ENCODE assay signal across 11 mouse cellular contexts in the genomic region with DNA sequence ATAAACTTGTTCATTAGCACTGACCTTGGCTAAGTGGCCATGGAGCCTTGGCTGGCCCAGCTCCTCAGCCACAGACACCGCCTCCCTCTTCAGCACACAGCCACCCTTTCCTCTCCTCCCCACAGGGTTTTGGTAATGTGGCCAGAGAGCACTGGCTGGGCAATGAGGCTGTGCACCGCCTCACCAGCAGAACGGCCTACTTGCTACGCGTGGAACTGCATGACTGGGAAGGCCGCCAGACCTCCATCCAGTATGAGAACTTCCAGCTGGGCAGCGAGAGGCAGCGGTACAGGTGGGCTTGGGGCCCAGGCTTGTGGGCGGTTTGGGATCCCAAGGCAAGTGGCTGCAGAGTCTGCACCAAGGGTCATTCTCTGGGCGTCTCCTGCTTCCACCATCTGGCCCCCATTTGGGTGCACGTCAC. TPM values are rescaled to one million over a fixed set of nuclear protein-coding genes. Genes with fewer than 3 reads are reported as not detected.
DNase-seq lines count a peak whose midpoint lies in the region; ATAC-seq and TF ChIP-seq lines count a peak whose summit lies in the region.
"Had no signal": no experiment of that assay in that cellular context is flagged by ENCODE, and none has a peak within 500 bp of the region (broad histone marks: within the 10 kb centered on the region; RNA-seq: fewer than 3 reads in every experiment).

No protein-coding gene starts in this region.

- TF ChIP-seq CTCF in kidney, adult 2 months (conservative IDR thresholded peaks at IDR 0.05; ENCODE audit: insufficient read depth, insufficient read length, low read depth, low read length), result no peak

- H3K27me3 ChIP-seq in kidney, adult 2 months (replicated peaks; ENCODE audit: control insufficient read depth, insufficient read depth, low read length), result no peaks in the 10 kb centered on the region
- H3K27me3 ChIP-seq in limb, embryonic 15.5 days, result no peaks in the 10 kb centered on the region

- H3K9me3 ChIP-seq in limb, embryonic 15.5 days, result no peaks in the 10 kb centered on the region
- H3K9me3 ChIP-seq: G1E had no signal

- H3K36me3 ChIP-seq in kidney, adult 2 months (ENCODE audit: control insufficient read depth, insufficient read depth, low read length), result no peaks in the 10 kb centered on the region
- no peaks in the 10 kb centered on the region for H3K36me3 ChIP-seq in limb, embryonic 15.5 days
- H3K36me3 ChIP-seq: G1E had no signal

- no peak overlapping the region for H3K4me3 ChIP-seq in kidney, adult 2 months (ENCODE audit: insufficient read depth, low read depth, low read length)
- H3K4me3 ChIP-seq in limb, embryonic 15.5 days, result no peak overlapping the region
- H3K4me3 ChIP-seq: erythroblast, embryonic 14.5 days had no signal

- 0 out of 2 replicates have a peak, but pooled peaks have one; percentile 21 for ATAC-seq in limb, embryonic 15.5 days (ENCODE audit: insufficient number of reproducible peaks, low FRiP score, low TSS enrichment, low read depth)
- ATAC-seq in megakaryocyte progenitor cell, adult 5-6 weeks (replicated peaks; ENCODE audit: poor library complexity), result no peak

- H3K27ac ChIP-seq in kidney, adult 2 months (ENCODE audit: insufficient read depth, low read depth, low read length), result no peak overlapping the region
- H3K27ac ChIP-seq in limb, embryonic 15.5 days, result no peak overlapping the region
- H3K27ac ChIP-seq: liver, embryonic 14.5 days had no signal

- no peak overlapping the region for H3K9ac ChIP-seq in limb, embryonic 15.5 days
- H3K9ac ChIP-seq: liver, embryonic 14.5 days had no signal

- DNase-seq in kidney, adult 2 months, result peak; percentile 27
- no peak for DNase-seq in kidney, adult 18-20 months
- peak; percentile 75 for DNase-seq in Muller cell, postnatal 12 days (ENCODE audit: inconsistent ontology term)
- peak; percentile 72 for DNase-seq in fibroblast of lung, adult 2 months (ENCODE audit: low read depth)
- no peak for DNase-seq in left cerebral cortex, adult 11 months (ENCODE audit: low spot score)
- DNase-seq in yolk sac, embryonic 10.5 days (ENCODE audit: low spot score), result no peak

- no peaks in the 10 kb centered on the region for H3K4me1 ChIP-seq in kidney, adult 2 months (ENCODE audit: control insufficient read depth, insufficient read depth, low read length)
- peaks cover 15% of the 10 kb centered on the region for H3K4me1 ChIP-seq in limb, embryonic 15.5 days

- H3K4me2 ChIP-seq in limb, embryonic 15.5 days, result no peak overlapping the region

- TF ChIP-seq POLR2A in kidney, adult 2 months (IDR thresholded peaks at IDR 0.05; ENCODE audit: low read depth, low read length), result no peak

- WGBS in kidney, adult 2 months, result 47% methylated on average over 11 of the region's 11 CpGs
- WGBS in limb, embryonic 15.5 days, result 49% methylated on average over 11 of the region's 11 CpGs

RNA-seq across cellular contexts. Expression of gene Angpt4, which starts 27.8 kb away (rescaled TPM):
- polyA plus RNA-seq in kidney, adult 2 months (2012; rRNA removed), result 0.81 and 1.4 TPM in 2 replicates
- 0.60 and 0.68 TPM in 2 replicates for polyA plus RNA-seq in limb, embryonic 15.5 days (2015; fragmentation: Nextera tagmentation; extraction: Ambion mirVana)
- total RNA-seq in megakaryocyte progenitor cell, adult 5-6 weeks (2015), result not detected in 2 replicates
- total RNA-seq in megakaryocyte progenitor cell, adult 5-6 weeks (2017), result not detected in 2 replicates
- total RNA-seq: G1E had no signal
- polyA plus RNA-seq: erythroblast, embryonic 14.5 days; G1E had no signal

RNA-seq across cellular contexts. Expression of gene Fam110a, which starts 41.2 kb away (rescaled TPM):
- 14.2 and 16.2 TPM in 2 replicates for polyA plus RNA-seq in kidney, adult 2 months (2012; rRNA removed)
- polyA plus RNA-seq in limb, embryonic 15.5 days (2015; fragmentation: Nextera tagmentation; extraction: Ambion mirVana), result 23.3 and 23.4 TPM in 2 replicates
- total RNA-seq in megakaryocyte progenitor cell, adult 5-6 weeks (2015), result 5.6 and 8.2 TPM in 2 replicates
- total RNA-seq in megakaryocyte progenitor cell, adult 5-6 weeks (2017), result 3.8 and 4.6 TPM in 2 replicates

RNA-seq across cellular contexts. Expression of gene Slc52a3, which starts 57.5 kb away (rescaled TPM):
- polyA plus RNA-seq in kidney, adult 2 months (2012; rRNA removed), result 17.4 and 23.6 TPM in 2 replicates
- 8.4 and 9.7 TPM in 2 replicates for polyA plus RNA-seq in limb, embryonic 15.5 days (2015; fragmentation: Nextera tagmentation; extraction: Ambion mirVana)
- total RNA-seq in megakaryocyte progenitor cell, adult 5-6 weeks (2015), result 0.22 TPM in 1 of 2 replicates, not detected in the other
- 0.12 TPM in 1 of 2 replicates, not detected in the other for total RNA-seq in megakaryocyte progenitor cell, adult 5-6 weeks (2017)

Comparison
In these comparisons a context has a peak if more than half of its experiments do, and no peak if none do; other contexts are left out.
1. DNase-seq: peak in kidney, adult 2 months (single experiment), Muller cell, postnatal 12 days (single experiment) and fibroblast of lung, adult 2 months (single experiment); none in kidney, adult 18-20 months (single experiment), left cerebral cortex, adult 11 months (single experiment) and yolk sac, embryonic 10.5 days (single experiment).